Mouse (Mus musculus): ENCODE measurements around the gene Gna14. TPM values are rescaled to one million over a fixed set of nuclear protein-coding genes. Genes with fewer than 3 reads are reported as not detected.

Gna14 gene
- polyA plus RNA-seq, 1 experiment from 2014 or later = 4.8 TPM

GRCm38 (mm10) chr19:16492453-16492852 is 56.9 kb downstream of the Gna14 start:
- WGBS = 56% methylated on average over 1 of the region's 1 CpGs
- Histone ChIP-seq H3K9me3 (ENCODE audit: control insufficient read depth) (no peaks in the 10 kb centered on the region), H3K27me3 (replicated peaks; ENCODE audit: control insufficient read depth, insufficient read depth, low read length) (no peaks in the 10 kb centered on the region), H3K9ac (ENCODE audit: low read depth, low read length) (no peak overlapping the region), H3K4me1 (replicated peaks; ENCODE audit: control insufficient read depth, insufficient read depth, low read length) (no peaks in the 10 kb centered on the region), H3K4me3 (ENCODE audit: low read depth, low read length) (no peak overlapping the region), H3K4me2 (replicated peaks; ENCODE audit: low read depth) (no peak overlapping the region), H3K27ac (ENCODE audit: low read depth, low read length) (no peak overlapping the region), H3K36me3 (ENCODE audit: control insufficient read depth, insufficient read depth) (no peaks in the 10 kb centered on the region)
- no peak for TF ChIP-seq CTCF (IDR thresholded peaks at IDR 0.05; ENCODE audit: low read depth)
- ATAC-seq = no peak

DNA sequence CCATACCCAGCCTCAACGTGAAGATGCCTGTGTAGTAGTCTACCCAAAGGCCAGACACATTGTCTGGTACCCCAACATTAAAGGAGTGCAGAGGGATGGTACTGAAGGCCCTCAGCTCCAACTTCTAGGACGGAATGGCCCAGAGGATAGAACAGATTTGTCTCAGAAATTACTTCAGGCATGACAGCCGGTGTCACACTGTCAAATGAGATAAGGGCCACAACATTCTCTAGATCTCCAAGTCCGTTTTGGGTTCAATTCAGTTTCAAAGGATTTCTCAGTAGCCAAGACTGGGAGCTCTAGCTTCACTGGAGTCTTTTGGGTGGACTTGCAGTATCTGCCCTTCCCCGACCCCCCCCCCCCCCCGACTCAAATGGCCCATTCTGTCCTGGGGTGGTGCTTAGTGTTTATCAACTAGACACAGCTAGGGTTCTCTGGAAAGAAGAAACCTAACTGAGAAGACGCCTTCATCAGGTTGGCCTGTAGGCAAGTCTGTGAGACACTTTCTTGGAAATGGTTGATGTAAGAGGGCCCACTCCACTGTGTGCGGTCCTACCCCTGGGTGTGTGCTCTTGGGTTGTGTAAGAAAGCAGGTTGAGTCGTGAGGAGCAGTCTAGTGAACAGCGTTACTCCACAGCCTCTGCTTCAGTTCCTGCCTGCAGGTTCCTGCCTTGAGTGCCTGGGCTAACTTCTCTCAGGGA is 59.4 kb downstream of the Gna14 start:
- H3K36me3 ChIP-seq (ENCODE audit: control insufficient read depth, insufficient read depth) = no peaks in the 10 kb centered on the region
- H3K4me3 ChIP-seq (ENCODE audit: low read depth, low read length) = no peak overlapping the region
- TF ChIP-seq CTCF (IDR thresholded peaks at IDR 0.05; ENCODE audit: low read depth) = no peak
- no peak for ATAC-seq
- no peaks in the 10 kb centered on the region for H3K27me3 ChIP-seq (replicated peaks; ENCODE audit: control insufficient read depth, insufficient read depth, low read length)
- H3K4me2 ChIP-seq (replicated peaks; ENCODE audit: low read depth) = no peak overlapping the region
- no peak overlapping the region for H3K9ac ChIP-seq (ENCODE audit: low read depth, low read length)
- no peaks in the 10 kb centered on the region for H3K9me3 ChIP-seq (ENCODE audit: control insufficient read depth)
- no peak overlapping the region for H3K27ac ChIP-seq (ENCODE audit: low read depth, low read length)
- H3K4me1 ChIP-seq (replicated peaks; ENCODE audit: control insufficient read depth, insufficient read depth, low read length) = no peaks in the 10 kb centered on the region
- 89% methylated on average over 10 of the region's 10 CpGs for WGBS

DNA sequence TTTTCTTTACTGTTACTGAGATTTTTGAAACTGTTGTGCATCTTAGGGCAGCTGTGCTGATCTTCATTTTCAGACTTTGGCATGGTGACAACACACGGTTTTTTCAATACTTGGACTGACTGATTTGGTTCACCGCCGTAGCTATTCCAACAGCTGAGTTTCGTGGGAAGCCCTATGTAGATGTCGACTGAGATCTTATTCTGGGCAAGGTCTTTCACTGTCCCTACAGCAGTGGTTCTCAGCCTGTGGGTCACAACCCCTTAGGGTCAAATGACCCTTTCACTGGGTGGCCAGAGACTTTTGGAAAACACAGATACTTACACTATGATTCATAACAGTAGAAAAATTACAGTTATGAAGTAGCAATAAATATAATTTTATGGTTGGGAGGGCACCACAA is 60.5 kb downstream of the Gna14 start:
- WGBS = 74% methylated on average over 5 of the region's 5 CpGs
- ATAC-seq = no peak
- no peaks in the 10 kb centered on the region for H3K27me3 ChIP-seq (replicated peaks; ENCODE audit: control insufficient read depth, insufficient read depth, low read length)
- no peaks in the 10 kb centered on the region for H3K36me3 ChIP-seq (ENCODE audit: control insufficient read depth, insufficient read depth)
- H3K27ac ChIP-seq (ENCODE audit: low read depth, low read length) = no peak overlapping the region
- no peak overlapping the region for H3K4me3 ChIP-seq (ENCODE audit: low read depth, low read length)
- no peak for TF ChIP-seq CTCF (IDR thresholded peaks at IDR 0.05; ENCODE audit: low read depth)
- H3K9me3 ChIP-seq (ENCODE audit: control insufficient read depth) = no peaks in the 10 kb centered on the region
- H3K4me1 ChIP-seq (replicated peaks; ENCODE audit: control insufficient read depth, insufficient read depth, low read length) = no peaks in the 10 kb centered on the region
- H3K9ac ChIP-seq (ENCODE audit: low read depth, low read length) = no peak overlapping the region
- no peak overlapping the region for H3K4me2 ChIP-seq (replicated peaks; ENCODE audit: low read depth)

DNA sequence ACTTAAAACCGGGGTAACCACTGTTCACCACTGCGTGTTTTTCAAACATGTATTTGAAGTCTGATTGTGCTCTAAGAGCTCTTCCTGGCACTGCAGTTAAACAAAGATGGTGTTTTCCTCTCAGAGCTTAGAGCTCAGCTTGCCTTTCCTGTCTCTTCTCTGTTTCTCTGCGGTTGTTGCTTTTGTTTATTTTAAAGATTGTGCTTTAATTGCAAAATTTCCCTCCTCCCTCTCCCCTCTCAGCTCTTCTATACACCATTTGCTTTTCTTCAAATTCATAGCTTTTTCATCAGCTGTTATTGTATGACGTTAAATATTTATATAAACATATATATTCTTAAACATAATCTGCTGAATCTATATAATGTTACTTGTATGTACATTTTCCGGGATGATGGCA is 66.5 kb downstream of the Gna14 start:
- no peak overlapping the region for H3K4me2 ChIP-seq (replicated peaks; ENCODE audit: low read depth)
- WGBS = 49% methylated on average over 5 of the region's 5 CpGs
- no peak for ATAC-seq
- no peaks in the 10 kb centered on the region for H3K36me3 ChIP-seq (ENCODE audit: control insufficient read depth, insufficient read depth)
- H3K4me1 ChIP-seq (replicated peaks; ENCODE audit: control insufficient read depth, insufficient read depth, low read length) = no peaks in the 10 kb centered on the region
- H3K9ac ChIP-seq (ENCODE audit: low read depth, low read length) = no peak overlapping the region
- H3K27me3 ChIP-seq (replicated peaks; ENCODE audit: control insufficient read depth, insufficient read depth, low read length) = no peaks in the 10 kb centered on the region
- no peaks in the 10 kb centered on the region for H3K9me3 ChIP-seq (ENCODE audit: control insufficient read depth)
- H3K4me3 ChIP-seq (ENCODE audit: low read depth, low read length) = no peak overlapping the region
- TF ChIP-seq CTCF (IDR thresholded peaks at IDR 0.05; ENCODE audit: low read depth) = no peak
- no peak overlapping the region for H3K27ac ChIP-seq (ENCODE audit: low read depth, low read length)

GRCm38 (mm10) chr19:16506711-16507364 is 71.3 kb downstream of the Gna14 start:
- H3K36me3 ChIP-seq (ENCODE audit: control insufficient read depth, insufficient read depth) = no peaks in the 10 kb centered on the region
- no peaks in the 10 kb centered on the region for H3K9me3 ChIP-seq (ENCODE audit: control insufficient read depth)
- H3K27me3 ChIP-seq (replicated peaks; ENCODE audit: control insufficient read depth, insufficient read depth, low read length) = no peaks in the 10 kb centered on the region
- H3K9ac ChIP-seq (ENCODE audit: low read depth, low read length) = no peak overlapping the region
- WGBS = 90% methylated on average over 6 of the region's 6 CpGs
- no peak overlapping the region for H3K27ac ChIP-seq (ENCODE audit: low read depth, low read length)
- no peak overlapping the region for H3K4me3 ChIP-seq (ENCODE audit: low read depth, low read length)
- ATAC-seq = no peak
- no peaks in the 10 kb centered on the region; the same call in 1 of the 2 replicates for H3K4me1 ChIP-seq (replicated peaks; ENCODE audit: control insufficient read depth, insufficient read depth, low read length)
- no peak overlapping the region for H3K4me2 ChIP-seq (replicated peaks; ENCODE audit: low read depth)
- TF ChIP-seq CTCF (IDR thresholded peaks at IDR 0.05; ENCODE audit: low read depth) = no peak

DNA sequence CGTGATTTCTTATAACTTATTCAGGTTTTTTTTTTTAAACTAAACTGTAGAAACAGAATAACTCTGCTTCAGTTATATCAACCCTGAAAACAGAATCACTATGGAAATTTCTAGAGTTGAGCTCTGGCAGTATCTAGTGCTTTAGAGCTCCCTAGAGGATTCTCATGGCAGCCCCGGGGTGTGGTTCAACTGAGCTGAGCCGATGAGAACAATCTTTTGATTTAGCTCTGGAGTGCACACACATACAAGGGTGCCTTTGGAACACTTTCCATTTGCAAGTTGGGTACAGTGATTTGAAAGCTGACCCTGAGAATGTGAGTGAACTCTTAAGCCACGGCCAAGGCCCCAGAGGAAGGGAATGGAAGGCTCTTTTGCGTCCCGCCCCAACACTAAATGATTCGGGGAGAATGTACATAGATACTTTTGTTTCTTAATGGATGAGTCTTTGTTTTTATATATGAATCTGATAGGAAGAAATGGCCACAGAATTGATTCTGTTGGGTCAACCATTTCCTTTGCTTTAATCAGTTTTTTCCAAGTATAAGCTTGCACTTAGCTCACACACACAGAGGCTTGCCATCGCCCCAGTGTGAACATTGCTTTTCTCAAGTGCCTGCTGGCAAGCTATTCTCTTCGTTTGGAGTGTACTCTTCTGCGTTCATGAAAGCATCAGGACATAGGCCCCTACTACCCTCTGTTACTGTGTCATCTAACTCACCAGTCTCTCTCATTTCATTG is 75.0 kb downstream of the Gna14 start:
- H3K9me3 ChIP-seq (ENCODE audit: control insufficient read depth) = no peaks in the 10 kb centered on the region
- no peaks in the 10 kb centered on the region for H3K36me3 ChIP-seq (ENCODE audit: control insufficient read depth, insufficient read depth)
- H3K27me3 ChIP-seq (replicated peaks; ENCODE audit: control insufficient read depth, insufficient read depth, low read length) = no peaks in the 10 kb centered on the region
- no peak for TF ChIP-seq CTCF (IDR thresholded peaks at IDR 0.05; ENCODE audit: low read depth)
- no peak overlapping the region for H3K27ac ChIP-seq (ENCODE audit: low read depth, low read length)
- H3K4me2 ChIP-seq (replicated peaks; ENCODE audit: low read depth) = no peak overlapping the region
- no peak overlapping the region for H3K4me3 ChIP-seq (ENCODE audit: low read depth, low read length)
- WGBS = 79% methylated on average over 10 of the region's 10 CpGs
- H3K4me1 ChIP-seq (replicated peaks; ENCODE audit: control insufficient read depth, insufficient read depth, low read length) = no peaks in the 10 kb centered on the region; the same call in 1 of the 2 replicates
- H3K9ac ChIP-seq (ENCODE audit: low read depth, low read length) = no peak overlapping the region
- no peak for ATAC-seq

Data from intestine, postnatal 0 days (tissue).